Mouse (Mus musculus): ENCODE measurements around the gene Glrx2. TPM values are rescaled to one million over a fixed set of nuclear protein-coding genes. Genes with fewer than 3 reads are reported as not detected.
"Not testable (repeated sequence)": the region's sequence is repeated elsewhere in the genome, so short reads cannot be mapped to it uniquely, and the experiment has no call there.

Glrx2 gene
- polyA plus RNA-seq (2015; fragmentation: Nextera tagmentation; extraction: Ambion mirVana), result 150 and 151 TPM in 2 replicates

GRCm38 (mm10) chr1:143716038-143716437, at the start of gene Glrx2:
Glrx2 (plus strand) TSS chr1:143716338.
- H3K27me3 ChIP-seq; H3K36me3 ChIP-seq; H3K4me1 ChIP-seq (replicated peaks); ATAC-seq (ENCODE audit: low read depth); H3K4me2 ChIP-seq; H3K27ac ChIP-seq (replicated peaks); H3K4me3 ChIP-seq; H3K9ac ChIP-seq; H3K9me3 ChIP-seq: not testable (repeated sequence)
- no CpG with 5 or more reads among the region's 2 CpGs for WGBS

- no peaks in the 10 kb centered on the region for H3K27me3 ChIP-seq
- no peaks in the 10 kb centered on the region for H3K4me1 ChIP-seq (replicated peaks)
- H3K9ac ChIP-seq, result no peak overlapping the region
- H3K36me3 ChIP-seq, result peaks cover 32% of the 10 kb centered on the region
- no peak overlapping the region for H3K4me2 ChIP-seq
- no peak overlapping the region for H3K4me3 ChIP-seq
- no peaks in the 10 kb centered on the region for H3K9me3 ChIP-seq
- no peak for ATAC-seq (ENCODE audit: low read depth)
- no peak overlapping the region for H3K27ac ChIP-seq (replicated peaks)
- 83% methylated on average over 4 of the region's 4 CpGs for WGBS
Measured at GRCm38 (mm10) chr1:143675734-143676361, 40.3 kb upstream of the Glrx2 start.

DNA sequence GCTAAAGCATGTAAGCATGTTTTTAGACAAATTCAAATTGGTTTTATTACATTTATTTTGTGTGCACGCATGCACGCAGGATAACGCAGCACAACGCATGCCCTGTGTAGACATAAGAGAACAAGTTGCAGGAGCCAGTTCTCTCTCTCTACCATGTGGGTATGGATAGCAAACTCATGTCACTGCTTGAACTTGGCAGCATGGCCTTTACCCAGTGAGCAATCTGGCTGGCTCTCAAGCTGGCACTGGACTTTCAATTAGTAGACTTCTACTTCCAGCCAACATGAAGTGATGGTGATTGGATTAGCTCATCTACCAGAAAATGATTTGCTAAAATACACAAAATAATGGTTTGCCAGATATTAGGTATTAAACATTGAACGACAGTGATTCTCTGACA, 35.0 kb upstream of the Glrx2 start:
- no peak for ATAC-seq (ENCODE audit: low read depth)
- no peak overlapping the region for H3K27ac ChIP-seq (replicated peaks)
- no peak overlapping the region for H3K9ac ChIP-seq
- WGBS, result 97% methylated on average over 5 of the region's 5 CpGs
- H3K4me3 ChIP-seq, result no peak overlapping the region
- H3K4me2 ChIP-seq, result no peak overlapping the region
- no peaks in the 10 kb centered on the region for H3K9me3 ChIP-seq
- no peaks in the 10 kb centered on the region for H3K27me3 ChIP-seq
- H3K4me1 ChIP-seq (replicated peaks), result no peaks in the 10 kb centered on the region
- H3K36me3 ChIP-seq, result peaks cover 33% of the 10 kb centered on the region

- no peak overlapping the region for H3K4me3 ChIP-seq
- H3K27me3 ChIP-seq, result no peaks in the 10 kb centered on the region
- WGBS, result 88% methylated on average over 3 of the region's 3 CpGs
- H3K9me3 ChIP-seq, result no peaks in the 10 kb centered on the region
- H3K4me2 ChIP-seq, result no peak overlapping the region
- H3K36me3 ChIP-seq, result peaks cover 45% of the 10 kb centered on the region
- no peak overlapping the region for H3K27ac ChIP-seq (replicated peaks)
- ATAC-seq (ENCODE audit: low read depth), result no peak
- no peaks in the 10 kb centered on the region for H3K4me1 ChIP-seq (replicated peaks)
- H3K9ac ChIP-seq, result no peak overlapping the region
Measured at GRCm38 (mm10) chr1:143684849-143685248, 31.3 kb upstream of the Glrx2 start.

GRCm38 (mm10) chr1:143701736-143702135, 14.4 kb upstream of the Glrx2 start:
- Histone ChIP-seq H3K4me1 (replicated peaks) (peaks cover 23% of the 10 kb centered on the region), H3K36me3 (peaks cover 15% of the 10 kb centered on the region), H3K9me3 (no peaks in the 10 kb centered on the region), H3K27ac (replicated peaks) (0 out of 2 replicates have a peak overlapping the region, but pooled peaks have one; percentile 95), H3K9ac (peak overlapping the region; percentile 88), H3K27me3 (no peaks in the 10 kb centered on the region), H3K4me3 (peak overlapping the region; percentile 64), H3K4me2 (peak overlapping the region; percentile 80)
- ATAC-seq (ENCODE audit: low read depth), result no peak
- WGBS, result under 1% methylated on average over 13 of the region's 13 CpGs

GRCm38 (mm10) chr1:143702141-143702740, 13.9 kb upstream of the Glrx2 start:
- peak; percentile 77 for ATAC-seq (ENCODE audit: low read depth)
- no peaks in the 10 kb centered on the region for H3K9me3 ChIP-seq
- H3K36me3 ChIP-seq, result peaks cover 11% of the 10 kb centered on the region
- H3K9ac ChIP-seq, result peak overlapping the region; percentile 88
- H3K27ac ChIP-seq (replicated peaks), result peak overlapping the region; percentile 95
- H3K4me2 ChIP-seq, result peak overlapping the region; percentile 80
- peaks cover 23% of the 10 kb centered on the region for H3K4me1 ChIP-seq (replicated peaks)
- H3K4me3 ChIP-seq, result peak overlapping the region; percentile 64
- 2% methylated on average over 45 of the region's 48 CpGs for WGBS
- no peaks in the 10 kb centered on the region for H3K27me3 ChIP-seq

DNA sequence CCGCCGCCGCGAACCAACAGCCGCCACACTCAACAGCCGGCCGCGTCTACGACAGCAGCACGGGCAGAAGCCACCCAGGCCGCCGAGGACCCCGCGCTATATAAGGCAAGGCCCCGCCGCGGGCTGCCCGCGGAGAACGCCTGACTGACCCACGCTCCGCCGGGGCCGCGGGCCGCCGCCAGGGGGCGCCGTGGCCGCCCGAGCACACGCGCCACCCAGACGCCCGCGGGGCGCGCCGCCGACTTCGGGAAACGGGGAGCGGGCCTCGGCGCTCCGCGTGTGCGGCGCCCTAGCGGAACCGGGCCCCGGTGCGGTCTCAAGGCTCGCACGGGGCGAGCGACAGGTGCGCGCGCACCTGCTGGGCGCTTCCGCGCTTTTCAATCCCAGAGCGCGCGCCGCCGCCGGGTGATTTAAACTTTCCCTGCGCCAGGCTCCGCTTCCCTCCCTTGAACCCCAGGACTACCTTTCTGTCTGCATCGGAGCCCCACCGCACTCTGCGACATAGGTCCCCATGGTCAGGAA, 13.3 kb upstream of the Glrx2 start, which contains the start of gene Cdc73:
Gene Cdc73, minus strand, starts transcription at position 153 of the 522 bp plus-strand sequence.
- Histone ChIP-seq H3K9ac (peak within 1 kb of the TSS; percentile 88), H3K36me3 (peaks cover 7% of the 10 kb centered on the region), H3K27ac (replicated peaks) (peak within 1 kb of the TSS; percentile 95), H3K27me3 (no peaks in the 10 kb centered on the region), H3K4me2 (peak within 1 kb of the TSS; percentile 80), H3K9me3 (no peaks in the 10 kb centered on the region), H3K4me3 (peak within 1 kb of the TSS; percentile 64), H3K4me1 (replicated peaks) (peaks cover 23% of the 10 kb centered on the region)
- ATAC-seq (ENCODE audit: low read depth), result peak; percentile 99
- WGBS, result 0% methylated on average over 61 of the region's 74 CpGs

- H3K4me2 ChIP-seq, result no peak overlapping the region
- H3K9me3 ChIP-seq, result no peaks in the 10 kb centered on the region
- 50% methylated on average over 4 of the region's 4 CpGs for WGBS
- no peak for ATAC-seq (ENCODE audit: low read depth)
- H3K27me3 ChIP-seq, result no peaks in the 10 kb centered on the region
- H3K27ac ChIP-seq (replicated peaks), result no peak overlapping the region
- H3K4me3 ChIP-seq, result no peak overlapping the region
- H3K9ac ChIP-seq, result no peak overlapping the region
- H3K36me3 ChIP-seq, result no peaks in the 10 kb centered on the region
- H3K4me1 ChIP-seq (replicated peaks), result peaks cover 2% of the 10 kb centered on the region; the same call in 1 of the 2 replicates
Measured at GRCm38 (mm10) chr1:143707006-143707405, 9.1 kb upstream of the Glrx2 start.

- Histone ChIP-seq H3K27me3 (no peaks in the 10 kb centered on the region), H3K4me2 (no peak overlapping the region), H3K27ac (replicated peaks) (no peak overlapping the region), H3K9me3 (no peaks in the 10 kb centered on the region), H3K36me3 (no peaks in the 10 kb centered on the region), H3K4me3 (no peak overlapping the region), H3K9ac (no peak overlapping the region), H3K4me1 (replicated peaks) (peaks cover 2% of the 10 kb centered on the region; the same call in 1 of the 2 replicates)
- no peak for ATAC-seq (ENCODE audit: low read depth)
- 73% methylated on average over 6 of the region's 6 CpGs for WGBS
Measured at GRCm38 (mm10) chr1:143708361-143708760, 7.8 kb upstream of the Glrx2 start.

DNA sequence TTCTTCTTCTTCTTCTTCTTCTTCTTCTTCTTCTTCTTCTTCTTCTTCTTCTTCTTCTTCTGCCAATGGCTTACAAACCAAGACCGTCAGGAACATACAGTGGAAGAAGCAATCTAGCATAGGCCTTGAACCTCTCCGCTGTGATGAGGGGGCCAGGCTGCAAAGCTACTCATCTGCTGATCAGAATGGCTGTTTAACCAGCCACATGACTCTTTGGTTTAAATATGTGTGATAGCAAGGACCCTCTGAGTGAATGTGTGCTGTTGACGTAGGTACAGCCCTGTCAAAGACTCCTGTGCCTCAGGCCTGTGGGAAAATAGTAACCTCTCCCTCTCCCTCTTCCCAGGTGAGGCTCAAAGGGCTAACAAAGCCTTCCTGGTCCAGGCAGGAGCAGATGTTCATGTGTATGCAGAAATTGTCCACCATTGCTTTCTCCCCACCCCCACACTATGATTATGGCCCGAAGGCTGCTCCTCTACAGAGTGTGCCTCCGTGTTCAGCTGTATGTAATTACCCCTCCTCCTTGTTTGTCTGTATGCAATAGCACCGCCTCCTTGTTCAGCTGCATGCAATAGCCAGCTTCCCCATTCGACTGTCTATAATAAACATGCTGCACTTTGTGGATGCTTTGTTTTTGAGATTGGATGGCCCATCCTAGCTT, 6.0 kb upstream of the Glrx2 start:
- ATAC-seq (ENCODE audit: low read depth), result peak; percentile 53; the same call in 1 of the 2 replicates
- WGBS, result 60% methylated on average over 7 of the region's 7 CpGs
- Histone ChIP-seq H3K9me3 (no peaks in the 10 kb centered on the region), H3K4me3 (no peak overlapping the region), H3K4me1 (replicated peaks) (peaks cover 2% of the 10 kb centered on the region; the same call in 1 of the 2 replicates), H3K9ac (no peak overlapping the region), H3K36me3 (no peaks in the 10 kb centered on the region), H3K27ac (replicated peaks) (0 out of 2 replicates have a peak overlapping the region, but pooled peaks have one; percentile 38), H3K27me3 (no peaks in the 10 kb centered on the region), H3K4me2 (no peak overlapping the region)

GRCm38 (mm10) chr1:143710627-143710976, 5.5 kb upstream of the Glrx2 start:
- Histone ChIP-seq H3K27me3 (no peaks in the 10 kb centered on the region), H3K27ac (replicated peaks) (0 out of 2 replicates have a peak overlapping the region, but pooled peaks have one; percentile 38), H3K4me3 (no peak overlapping the region), H3K4me1 (replicated peaks) (peaks cover 2% of the 10 kb centered on the region; the same call in 1 of the 2 replicates), H3K9ac (no peak overlapping the region), H3K9me3 (no peaks in the 10 kb centered on the region), H3K4me2 (no peak overlapping the region), H3K36me3 (no peaks in the 10 kb centered on the region)
- WGBS, result 85% methylated on average over 5 of the region's 5 CpGs
- no peak for ATAC-seq (ENCODE audit: low read depth)

- no peak overlapping the region for H3K9ac ChIP-seq
- ATAC-seq (ENCODE audit: low read depth), result no peak
- H3K4me3 ChIP-seq, result no peak overlapping the region
- no peak overlapping the region for H3K4me2 ChIP-seq
- H3K4me1 ChIP-seq (replicated peaks), result no peaks in the 10 kb centered on the region
- H3K9me3 ChIP-seq, result no peaks in the 10 kb centered on the region
- H3K27me3 ChIP-seq, result no peaks in the 10 kb centered on the region
- no peak overlapping the region for H3K27ac ChIP-seq (replicated peaks)
- WGBS, result 86% methylated on average over 5 of the region's 5 CpGs
- no peaks in the 10 kb centered on the region for H3K36me3 ChIP-seq
Measured at GRCm38 (mm10) chr1:143724456-143725064, 8.4 kb downstream of the Glrx2 start.

Data from neural tube, embryonic 13.5 days (tissue).